Mouse (Mus musculus): ENCODE measurements around the gene N6amt1.
A peak's percentile ranks its signal among the peaks of the same experiment; 100 is the strongest.

The N6amt1 gene

GRCm38 (mm10) chr16:87354075-87354583, at the start of gene N6amt1:
Gene N6amt1 (plus strand): TSS chr16:87354185.
- peak; percentile 90 for DNase-seq (ENCODE audit: low spot score)

GRCm38 (mm10) chr16:87305251-87306011, 48.6 kb upstream of the N6amt1 start:
- DNase-seq (ENCODE audit: low spot score): no peak

GRCm38 (mm10) chr16:87307109-87307735, 46.8 kb upstream of the N6amt1 start:
- no peak for DNase-seq (ENCODE audit: low spot score)

GRCm38 (mm10) chr16:87310659-87311058, 43.3 kb upstream of the N6amt1 start:
- DNase-seq (ENCODE audit: low spot score): no peak

GRCm38 (mm10) chr16:87318200-87318811, 35.7 kb upstream of the N6amt1 start:
- DNase-seq (ENCODE audit: low spot score): no peak

GRCm38 (mm10) chr16:87318998-87319397, 35.0 kb upstream of the N6amt1 start:
- no peak for DNase-seq (ENCODE audit: low spot score)

GRCm38 (mm10) chr16:87319541-87320251, 34.3 kb upstream of the N6amt1 start:
- DNase-seq (ENCODE audit: low spot score): no peak

- DNase-seq (ENCODE audit: low spot score): no peak
Observed at GRCm38 (mm10) chr16:87320252-87320555, 33.8 kb upstream of the N6amt1 start.

- no peak for DNase-seq (ENCODE audit: low spot score)
Observed at GRCm38 (mm10) chr16:87324571-87324970, 29.4 kb upstream of the N6amt1 start.

GRCm38 (mm10) chr16:87329986-87330385, 24.0 kb upstream of the N6amt1 start:
- no peak for DNase-seq (ENCODE audit: low spot score)

- no peak for DNase-seq (ENCODE audit: low spot score)
Observed at GRCm38 (mm10) chr16:87334756-87335155, 19.2 kb upstream of the N6amt1 start.

- DNase-seq (ENCODE audit: low spot score): no peak
Observed at GRCm38 (mm10) chr16:87341043-87341572, 12.9 kb upstream of the N6amt1 start.

- no peak for DNase-seq (ENCODE audit: low spot score)
Observed at GRCm38 (mm10) chr16:87348133-87348532, 5.9 kb upstream of the N6amt1 start.

- no peak for DNase-seq (ENCODE audit: low spot score)
Observed at GRCm38 (mm10) chr16:87351386-87352105, 2.4 kb upstream of the N6amt1 start.

- DNase-seq (ENCODE audit: low spot score): no peak
Observed at GRCm38 (mm10) chr16:87353605-87354004, 380 bp upstream of the N6amt1 start.

- DNase-seq (ENCODE audit: low spot score): no peak
Observed at GRCm38 (mm10) chr16:87354748-87355147, 763 bp downstream of the N6amt1 start.

- no peak for DNase-seq (ENCODE audit: low spot score)
Observed at GRCm38 (mm10) chr16:87360096-87360495, 6.1 kb downstream of the N6amt1 start.

GRCm38 (mm10) chr16:87364231-87364630, 10.2 kb downstream of the N6amt1 start:
- DNase-seq (ENCODE audit: low spot score): no peak

GRCm38 (mm10) chr16:87366035-87366434, 12.1 kb downstream of the N6amt1 start:
- DNase-seq (ENCODE audit: low spot score): no peak

GRCm38 (mm10) chr16:87366445-87366844, 12.5 kb downstream of the N6amt1 start:
- no peak for DNase-seq (ENCODE audit: low spot score)

- no peak for DNase-seq (ENCODE audit: low spot score)
Observed at GRCm38 (mm10) chr16:87382996-87383395, 29.0 kb downstream of the N6amt1 start.

- no peak for DNase-seq (ENCODE audit: low spot score)
Observed at GRCm38 (mm10) chr16:87384366-87384765, 30.4 kb downstream of the N6amt1 start.
